Mouse (Mus musculus): ENCODE results near the gene Irgm2.

The Irgm2 gene

GRCm38 (mm10) chr11:58261826-58262225, 62.4 kb downstream of the Irgm2 start:
- no peak for DNase-seq (ENCODE audit: low spot score in 2 of 2)

GRCm38 (mm10) chr11:58262336-58262735, 62.9 kb downstream of the Irgm2 start:
- DNase-seq (ENCODE audit: low spot score in 2 of 2): no peak

DNA sequence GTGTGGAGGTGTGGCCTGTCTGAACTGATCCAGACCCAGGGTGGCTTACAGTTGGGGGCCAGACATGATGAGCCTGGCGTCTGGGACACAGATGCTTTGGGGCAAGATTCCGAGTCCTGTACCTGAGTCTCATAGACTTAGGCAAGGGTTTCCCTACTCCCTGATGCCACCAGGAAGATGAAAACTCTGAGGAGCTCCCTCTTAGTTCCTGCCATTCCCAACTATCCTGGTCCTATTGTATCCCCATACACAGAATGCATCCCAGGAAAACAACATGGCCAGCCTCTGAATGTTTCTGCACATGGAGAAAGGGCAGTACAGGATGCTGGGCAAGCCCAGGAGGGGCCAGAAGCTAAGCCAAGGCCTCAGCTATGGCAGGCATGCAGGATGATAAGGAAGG, 64.1 kb downstream of the Irgm2 start:
- no peak for DNase-seq (ENCODE audit: low spot score in 2 of 2)

- DNase-seq (ENCODE audit: low spot score in 2 of 2): no peak
These were observed 65.1 kb downstream of the Irgm2 start for GRCm38 (mm10) chr11:58264546-58264945.

GRCm38 (mm10) chr11:58268285-58268684, 68.9 kb downstream of the Irgm2 start:
- no peak for DNase-seq (ENCODE audit: low spot score in 2 of 2)

Measured in natural killer cell, adult 2 months (primary cell).